In genomic region chr4:136970939-136971338, GRCm38 (mm10) we compare ENCODE assay signal across 8 mouse cellular contexts. TPM values are rescaled to one million over a fixed set of nuclear protein-coding genes. Genes with fewer than 3 reads are reported as not detected.
DNase-seq lines count a peak whose midpoint lies in the region; ATAC-seq and TF ChIP-seq lines count a peak whose summit lies in the region.

No protein-coding gene starts in this region.

- H3K9ac ChIP-seq in hindbrain, embryonic 14.5 days, result no peak overlapping the region
- H3K9ac ChIP-seq in hindbrain, embryonic 16.5 days (ENCODE audit: low read depth, low read length), result no peak overlapping the region
- no peak overlapping the region for H3K9ac ChIP-seq in CH12.LX (ENCODE audit: insufficient read depth, low read depth)

- 8% methylated on average over 6 of the region's 6 CpGs for WGBS in hindbrain, embryonic 14.5 days
- WGBS in hindbrain, embryonic 16.5 days, result 8% methylated on average over 6 of the region's 6 CpGs
- 13% methylated on average over 6 of the region's 6 CpGs for WGBS in olfactory bulb, adult 2 months

- peak; percentile 59 for DNase-seq in hindbrain, embryonic 14.5 days (ENCODE audit: low spot score)
- DNase-seq in 3134 (ENCODE audit: extremely low read depth, insufficient read length, low spot score) (peak; percentile 39), CH12.LX (ENCODE audit: extremely low read depth) (peak; percentile 31)
- DNase-seq in c-Kit-positive CD71-positive TER-119-positive erythroid progenitor cells, embryonic 14.5 days (ENCODE audit: low spot score), result peak; percentile 48
- DNase-seq in kidney, postnatal 36 days, result peak; percentile 21 to 70
- no peak for DNase-seq in urinary bladder, postnatal 10 days (ENCODE audit: low spot score)

- no peak overlapping the region for H3K4me3 ChIP-seq in hindbrain, embryonic 14.5 days (replicated peaks; ENCODE audit: low read length)
- H3K4me3 ChIP-seq in hindbrain, embryonic 16.5 days (ENCODE audit: low read length), result no peak overlapping the region
- no peak overlapping the region for H3K4me3 ChIP-seq in CH12.LX (replicated peaks in 1 of 3; ENCODE audit: low read depth in 2 of 3, low read length in 2 of 3, poor library complexity in 1 of 3)
- no peak overlapping the region for H3K4me3 ChIP-seq in olfactory bulb, adult 2 months (ENCODE audit: insufficient read depth, low read depth, low read length)

- TF ChIP-seq RAD21 in CH12.LX (IDR thresholded peaks at IDR 0.05; ENCODE audit: low read depth, low read length), result peak; percentile 66

- no peaks in the 10 kb centered on the region for H3K36me3 ChIP-seq in hindbrain, embryonic 14.5 days (replicated peaks; ENCODE audit: control insufficient read depth, insufficient read depth)
- no peaks in the 10 kb centered on the region for H3K36me3 ChIP-seq in hindbrain, embryonic 16.5 days (ENCODE audit: control insufficient read depth, insufficient read depth, low read length)
- no peaks in the 10 kb centered on the region for H3K36me3 ChIP-seq in CH12.LX (replicated peaks in 1 of 2; ENCODE audit: control insufficient read depth in 1 of 2, insufficient read depth in 1 of 2, low read length in 1 of 2)

- peaks cover 22% of the 10 kb centered on the region for H3K27me3 ChIP-seq in hindbrain, embryonic 14.5 days (ENCODE audit: control insufficient read depth, insufficient read depth, low read length)
- no peaks in the 10 kb centered on the region; the same call in 1 of the 2 replicates for H3K27me3 ChIP-seq in hindbrain, embryonic 16.5 days (replicated peaks; ENCODE audit: control insufficient read depth, insufficient read depth, low read length)
- peaks cover 91% of the 10 kb centered on the region for H3K27me3 ChIP-seq in CH12.LX (replicated peaks)

- in situ Hi-C loops in CH12.LX (cut with MboI; ENCODE audit: low pct_ligation_motif_present, low pct_unique_long_range_greater_than_20kb, low sequenced_read_pairs), result loop anchor here (10.0 kb wide), 1 partner anchor 306 kb away; no protein-coding TSS in a partner anchor

- TF ChIP-seq EP300 in CH12.LX (IDR thresholded peaks at IDR 0.05; ENCODE audit: low read length), result no peak

- no peak for TF ChIP-seq POLR2A in CH12.LX (IDR thresholded peaks at IDR 0.05; ENCODE audit: low read depth, low read length)
- no peak for TF ChIP-seq POLR2A in olfactory bulb, adult 2 months (IDR thresholded peaks at IDR 0.05; ENCODE audit: insufficient read depth, low read depth, low read length)

- H3K79me2 ChIP-seq in CH12.LX (replicated peaks; ENCODE audit: control insufficient read depth, extremely low read depth, insufficient read depth, poor library complexity, severe bottlenecking), result no peaks in the 10 kb centered on the region

- ATAC-seq in hindbrain, embryonic 14.5 days (ENCODE audit: low FRiP score), result no peak
- no peak for ATAC-seq in hindbrain, embryonic 16.5 days

- peak; percentile 73 to 82 for TF ChIP-seq CTCF in CH12.LX (conservative IDR thresholded peaks at IDR 0.05 in 1 of 2, IDR thresholded peaks at IDR 0.05 in 1 of 2; ENCODE audit: low read depth in 2 of 2, low read length in 2 of 2)
- peak; percentile 30; the same call in 1 of the 2 replicates for TF ChIP-seq CTCF in olfactory bulb, adult 2 months (IDR thresholded peaks at IDR 0.05; ENCODE audit: insufficient read depth, low read depth, low read length)

- no peak overlapping the region for H3K4me2 ChIP-seq in hindbrain, embryonic 14.5 days (replicated peaks)
- H3K4me2 ChIP-seq in hindbrain, embryonic 16.5 days (ENCODE audit: low read length), result no peak overlapping the region
- no peak overlapping the region for H3K4me2 ChIP-seq in CH12.LX (ENCODE audit: insufficient read depth, low read depth, poor library complexity, severe bottlenecking)

- H3K4me1 ChIP-seq in hindbrain, embryonic 14.5 days (replicated peaks; ENCODE audit: control insufficient read depth, insufficient read depth, low read length), result peaks cover 31% of the 10 kb centered on the region
- peaks cover 11% of the 10 kb centered on the region for H3K4me1 ChIP-seq in hindbrain, embryonic 16.5 days (ENCODE audit: control insufficient read depth, insufficient read depth, low read depth, low read length)
- peaks cover 11 to 24% of the 10 kb centered on the region in 2 experiments for H3K4me1 ChIP-seq in CH12.LX (ENCODE audit: control insufficient read depth in 1 of 2, insufficient read depth in 2 of 2)
- H3K4me1 ChIP-seq in olfactory bulb, adult 2 months (ENCODE audit: control insufficient read depth, insufficient read depth, low read length), result peaks cover 16% of the 10 kb centered on the region

- dilution Hi-C loops in CH12.LX (cut with MboI; ENCODE audit: extremely low pct_ligation_motif_present, extremely low pct_unique_long_range_greater_than_20kb, low sequenced_read_pairs), result no loop called here

- H3K9me3 ChIP-seq in hindbrain, embryonic 14.5 days (ENCODE audit: control insufficient read depth, low read length), result no peaks in the 10 kb centered on the region
- H3K9me3 ChIP-seq in hindbrain, embryonic 16.5 days (ENCODE audit: control insufficient read depth, low read length), result no peaks in the 10 kb centered on the region
- peaks cover 5% of the 10 kb centered on the region for H3K9me3 ChIP-seq in CH12.LX (replicated peaks; ENCODE audit: low read length)

- H3K27ac ChIP-seq in hindbrain, embryonic 14.5 days, result no peak overlapping the region
- H3K27ac ChIP-seq in hindbrain, embryonic 16.5 days (ENCODE audit: low read depth, low read length), result no peak overlapping the region
- no peak overlapping the region for H3K27ac ChIP-seq in CH12.LX (ENCODE audit: insufficient read depth, low read depth)
- H3K27ac ChIP-seq in olfactory bulb, adult 2 months (ENCODE audit: insufficient read depth, low read depth, low read length), result no peak overlapping the region

TF ChIP-seq in CH12.LX, 34 proteins besides CTCF, POLR2A, EP300 and RAD21:
- no peak for TF ChIP-seq UBTF (IDR thresholded peaks at IDR 0.05; ENCODE audit: low read depth, low read length)
- TF ChIP-seq NRF1 (IDR thresholded peaks at IDR 0.05; ENCODE audit: low read depth, low read length), result peak; percentile 43; the same call in 1 of the 2 replicates
- no peak for TF ChIP-seq JUN (IDR thresholded peaks at IDR 0.05; ENCODE audit: insufficient read depth, low read depth, low read length)
- TF ChIP-seq USF2 (conservative IDR thresholded peaks at IDR 0.05; ENCODE audit: low read depth, low read length), result no peak
- no peak for TF ChIP-seq ZKSCAN1 (IDR thresholded peaks at IDR 0.05; ENCODE audit: borderline replicate concordance, low read depth, low read length)
- TF ChIP-seq CHD1 (IDR thresholded peaks at IDR 0.05; ENCODE audit: low read depth, low read length), result no peak
- no peak for TF ChIP-seq TBP (conservative IDR thresholded peaks at IDR 0.05; ENCODE audit: low read depth, low read length)
- no peak for TF ChIP-seq NELFE (IDR thresholded peaks at IDR 0.05; ENCODE audit: low read depth, low read length)
- no peak for TF ChIP-seq E2F4 (IDR thresholded peaks at IDR 0.05; ENCODE audit: insufficient replicate concordance, low read depth, low read length)
- peak; percentile 40; the same call in 1 of the 2 replicates for TF ChIP-seq ZNF384 (IDR thresholded peaks at IDR 0.05; ENCODE audit: low read depth, low read length)
- no peak for TF ChIP-seq ETS1 (conservative IDR thresholded peaks at IDR 0.05; ENCODE audit: low read depth, low read length)
- TF ChIP-seq MYC (IDR thresholded peaks at IDR 0.05; ENCODE audit: low read depth, low read length), result no peak
- peak; percentile 14; the same call in 1 of the 2 replicates for TF ChIP-seq CHD2 (IDR thresholded peaks at IDR 0.05; ENCODE audit: low read length)
- no peak for TF ChIP-seq MXI1 (IDR thresholded peaks at IDR 0.05; ENCODE audit: low read depth, low read length)
- TF ChIP-seq IRF4 (IDR thresholded peaks at IDR 0.05; ENCODE audit: low read depth, low read length), result no peak
- no peak for TF ChIP-seq JUND (conservative IDR thresholded peaks at IDR 0.05; ENCODE audit: low read depth, low read length)
- no peak for TF ChIP-seq TCF12 (IDR thresholded peaks at IDR 0.05; ENCODE audit: low read depth, low read length)
- peak; percentile 71 for TF ChIP-seq SMC3 (IDR thresholded peaks at IDR 0.05; ENCODE audit: low read depth, low read length)
- no peak for TF ChIP-seq KAT2A (IDR thresholded peaks at IDR 0.05; ENCODE audit: insufficient replicate concordance, low read length)
- no peak for TF ChIP-seq ELF1 (IDR thresholded peaks at IDR 0.05; ENCODE audit: low read depth, low read length)
- no peak for TF ChIP-seq ZC3H11A (IDR thresholded peaks at IDR 0.05; ENCODE audit: low read depth, low read length)
- TF ChIP-seq MAX (IDR thresholded peaks at IDR 0.05; ENCODE audit: low read length), result no peak

RNA-seq across cellular contexts. Expression of gene Epha8, which starts 14.3 kb away (rescaled TPM):
- 13.8 and 15.5 TPM in 2 replicates for polyA plus RNA-seq in hindbrain, embryonic 14.5 days (2014; fragmentation: Nextera tagmentation; extraction: Ambion mirVana)
- polyA plus RNA-seq in hindbrain, embryonic 16.5 days (2015; fragmentation: Nextera tagmentation; extraction: Ambion mirVana), result 8.8 and 14.0 TPM in 2 replicates
- total RNA-seq in CH12.LX (2012; rRNA removed) (not detected in 2 replicates), CH12.LX (2014; rRNA removed) (not detected in 2 replicates)
- not detected in 2 replicates for polyA plus RNA-seq in CH12.LX (2012; ENCODE audit: insufficient read length, low read depth)
- polyA plus RNA-seq in olfactory bulb, adult 2 months (2012; ENCODE audit: insufficient read depth, insufficient read length, low replicate concordance, missing spikeins), result not detected in 2 replicates
